Mouse (Mus musculus) heart, embryonic 10.5 days (tissue): Measurements from ENCODE around the gene Pcdh15. TPM values are rescaled to one million over a fixed set of nuclear protein-coding genes. Genes with fewer than 3 reads are reported as not detected.

Experiments used
- DNase-seq: peaks from one replicate; pipeline ENCODE4 v3.0.0-alpha.2; 2017; ENCODE audit warnings: low spot score
- H3K27ac ChIP-seq: fragments of 300-500 bp; sonication (generic); 2 replicates; pipeline ENCODE4 v1.5.1; 2016; ENCODE audit warnings: mild to moderate bottlenecking
- H3K27me3 ChIP-seq: fragments of 300-500 bp; sonication (generic); 2 replicates; pipeline ENCODE4 v1.6.1; 2016; ENCODE audit warnings: mild to moderate bottlenecking; ENCODE audit not compliant: poor library complexity, insufficient read depth, severe bottlenecking
- H3K36me3 ChIP-seq: fragments of 300-500 bp; sonication (generic); 2 replicates; pipeline ENCODE4 v1.6.1; 2016; ENCODE audit warnings: mild to moderate bottlenecking, moderate library complexity
- H3K4me1 ChIP-seq: fragments of 300-500 bp; sonication (generic); 2 replicates; pipeline ENCODE4 v1.6.1; 2016; ENCODE audit warnings: mild to moderate bottlenecking
- H3K4me3 ChIP-seq: fragments of 300-500 bp; sonication (generic); 2 replicates; pipeline ENCODE4 v1.5.1; 2016; ENCODE audit warnings: mild to moderate bottlenecking, moderate library complexity
- H3K9me3 ChIP-seq: fragments of 300-500 bp; sonication (generic); 2 replicates; pipeline ENCODE4 v1.6.1; 2016; ENCODE audit warnings: mild to moderate bottlenecking, moderate library complexity
- WGBS: fragments of 180-500 bp; shearing (Covaris S2); methylation state at CpG from one replicate; pipeline ENCODE4 v1.1.7; 2016; 5-methylcytosine and 5-hydroxymethylcytosine counted together
- polyA plus RNA-seq: library from polyadenylated mRNA; unstranded; fragments of >200 nt; fragmentation: Nextera tagmentation; extraction: Ambion mirVana; gene quantifications from 2 replicates; pipeline ENCODE4 v1.2.1, GENCODE M21; 2016

The Pcdh15 gene
- polyA plus RNA-seq, 1 experiment from 2014 or later = 0.78 TPM

DNA sequence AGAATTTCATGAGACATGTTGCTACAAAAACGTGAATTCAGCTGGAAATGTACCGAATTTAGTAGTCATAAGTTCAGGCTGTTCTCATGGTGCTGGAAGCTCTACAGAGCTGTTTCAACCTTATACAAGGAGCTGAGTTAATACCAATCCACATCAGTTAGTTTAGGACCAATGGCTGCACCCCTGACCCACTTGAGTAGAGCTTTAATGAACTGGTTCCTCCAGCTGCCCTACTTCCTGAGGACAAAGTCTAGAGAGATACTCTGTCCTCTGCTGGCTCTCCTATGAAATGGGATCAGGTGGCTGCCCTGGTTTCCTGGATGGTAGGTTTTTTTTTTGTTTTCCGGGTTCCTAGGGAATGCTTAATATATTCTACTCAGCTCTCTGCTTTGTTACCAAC lies 1030.0 kb downstream of the Pcdh15 start:
- 77% methylated on average over 3 of the region's 3 CpGs for WGBS
- no peak for DNase-seq
- no peaks in the 10 kb centered on the region for H3K27me3 ChIP-seq
- H3K36me3 ChIP-seq = no peaks in the 10 kb centered on the region
- H3K27ac ChIP-seq = no peak overlapping the region
- no peaks in the 10 kb centered on the region for H3K4me1 ChIP-seq
- H3K9me3 ChIP-seq = no peaks in the 10 kb centered on the region
- H3K4me3 ChIP-seq = no peak overlapping the region

- Histone ChIP-seq H3K9me3 (no peaks in the 10 kb centered on the region), H3K36me3 (no peaks in the 10 kb centered on the region), H3K27me3 (no peaks in the 10 kb centered on the region), H3K27ac (no peak overlapping the region), H3K4me3 (no peak overlapping the region), H3K4me1 (no peaks in the 10 kb centered on the region)
- DNase-seq = no peak
Observed at GRCm38 (mm10) chr10:74129665-74130064, 1030.5 kb downstream of the Pcdh15 start.

DNA sequence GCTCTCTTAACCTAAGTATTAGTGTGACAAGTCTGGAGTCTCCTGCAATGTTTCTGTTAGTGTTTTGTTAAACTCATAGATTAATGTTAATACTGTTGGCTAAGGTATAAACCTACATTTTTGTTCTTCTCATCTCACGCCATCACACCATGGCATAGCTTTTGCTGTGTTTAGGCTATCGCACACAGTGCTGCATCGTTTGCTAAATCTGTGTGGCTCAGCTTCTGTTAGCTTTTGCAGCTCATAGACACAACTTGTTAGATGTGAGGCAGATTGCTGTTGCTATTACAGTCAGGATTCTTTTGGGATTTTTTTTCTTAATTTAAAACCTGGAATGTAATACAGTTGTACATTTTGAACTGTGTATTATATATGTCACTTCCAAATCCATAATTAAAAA lies 1031.7 kb downstream of the Pcdh15 start:
- Histone ChIP-seq H3K27ac (no peak overlapping the region), H3K9me3 (no peaks in the 10 kb centered on the region), H3K36me3 (no peaks in the 10 kb centered on the region), H3K27me3 (no peaks in the 10 kb centered on the region), H3K4me3 (no peak overlapping the region), H3K4me1 (no peaks in the 10 kb centered on the region)
- DNase-seq = no peak
- 81% methylated on average over 3 of the region's 3 CpGs for WGBS

DNA sequence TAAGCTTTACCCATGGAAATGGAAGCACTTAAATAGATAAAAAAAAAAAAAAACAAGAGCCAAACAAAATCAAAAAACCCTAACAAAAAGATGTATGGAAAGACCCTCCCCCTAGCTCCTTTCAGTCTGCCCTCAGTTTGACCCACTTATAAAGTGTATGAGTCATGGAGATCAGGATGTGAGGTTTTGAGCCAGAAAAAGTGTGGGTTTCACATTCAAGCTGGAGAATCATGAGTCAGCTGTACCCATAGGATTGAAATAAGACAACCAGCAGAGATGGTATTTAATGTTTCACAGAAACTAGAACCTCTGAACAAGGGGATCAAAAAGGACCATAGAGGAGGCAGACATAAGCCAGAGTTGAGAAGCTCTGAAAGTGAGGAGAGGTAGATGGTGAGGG lies 1048.8 kb downstream of the Pcdh15 start:
- no peak overlapping the region for H3K4me3 ChIP-seq
- H3K36me3 ChIP-seq = no peaks in the 10 kb centered on the region
- no peaks in the 10 kb centered on the region for H3K4me1 ChIP-seq
- H3K9me3 ChIP-seq = no peaks in the 10 kb centered on the region
- H3K27ac ChIP-seq = no peak overlapping the region
- no peaks in the 10 kb centered on the region for H3K27me3 ChIP-seq
- DNase-seq = no peak

GRCm38 (mm10) chr10:74181921-74182320 lies 1082.8 kb downstream of the Pcdh15 start:
- no peak overlapping the region for H3K4me3 ChIP-seq
- DNase-seq = no peak
- H3K27ac ChIP-seq = no peak overlapping the region
- WGBS = 74% methylated on average over 3 of the region's 3 CpGs
- no peaks in the 10 kb centered on the region for H3K4me1 ChIP-seq
- no peaks in the 10 kb centered on the region for H3K9me3 ChIP-seq
- H3K36me3 ChIP-seq = no peaks in the 10 kb centered on the region
- no peaks in the 10 kb centered on the region for H3K27me3 ChIP-seq

DNA sequence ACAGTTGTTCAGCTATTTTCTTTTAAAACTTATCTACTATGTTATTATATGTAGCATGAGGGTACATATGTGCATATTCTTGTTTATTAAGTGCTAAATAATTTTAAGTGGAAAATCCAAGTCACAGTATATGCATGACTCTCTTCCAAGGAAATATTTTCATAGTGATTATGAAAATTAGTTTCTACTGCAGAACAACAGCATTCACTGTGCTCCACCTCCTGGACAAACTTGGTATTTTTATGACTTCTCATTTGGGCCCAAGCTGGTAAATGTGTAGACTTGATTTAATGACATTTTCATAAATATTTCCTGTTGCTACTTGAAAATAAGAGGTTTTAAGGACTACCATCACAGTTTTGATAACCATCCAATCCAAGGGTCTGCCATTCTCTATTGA lies 1104.5 kb downstream of the Pcdh15 start:
- Histone ChIP-seq H3K27me3 (no peaks in the 10 kb centered on the region), H3K4me1 (no peaks in the 10 kb centered on the region), H3K9me3 (no peaks in the 10 kb centered on the region), H3K36me3 (no peaks in the 10 kb centered on the region), H3K27ac (no peak overlapping the region), H3K4me3 (no peak overlapping the region)
- no peak for DNase-seq

GRCm38 (mm10) chr10:74217268-74217667 lies 1118.1 kb downstream of the Pcdh15 start:
- Histone ChIP-seq H3K4me1 (no peaks in the 10 kb centered on the region), H3K27me3 (no peaks in the 10 kb centered on the region), H3K9me3 (no peaks in the 10 kb centered on the region), H3K36me3 (no peaks in the 10 kb centered on the region), H3K27ac (no peak overlapping the region), H3K4me3 (no peak overlapping the region)
- 27% methylated on average over 1 of the region's 1 CpGs for WGBS
- no peak for DNase-seq

GRCm38 (mm10) chr10:74220439-74220838 lies 1121.3 kb downstream of the Pcdh15 start:
- DNase-seq = no peak
- Histone ChIP-seq H3K9me3 (no peaks in the 10 kb centered on the region), H3K4me1 (no peaks in the 10 kb centered on the region), H3K27ac (no peak overlapping the region), H3K4me3 (no peak overlapping the region), H3K36me3 (no peaks in the 10 kb centered on the region), H3K27me3 (no peaks in the 10 kb centered on the region)
- WGBS = 62% methylated on average over 2 of the region's 2 CpGs

DNA sequence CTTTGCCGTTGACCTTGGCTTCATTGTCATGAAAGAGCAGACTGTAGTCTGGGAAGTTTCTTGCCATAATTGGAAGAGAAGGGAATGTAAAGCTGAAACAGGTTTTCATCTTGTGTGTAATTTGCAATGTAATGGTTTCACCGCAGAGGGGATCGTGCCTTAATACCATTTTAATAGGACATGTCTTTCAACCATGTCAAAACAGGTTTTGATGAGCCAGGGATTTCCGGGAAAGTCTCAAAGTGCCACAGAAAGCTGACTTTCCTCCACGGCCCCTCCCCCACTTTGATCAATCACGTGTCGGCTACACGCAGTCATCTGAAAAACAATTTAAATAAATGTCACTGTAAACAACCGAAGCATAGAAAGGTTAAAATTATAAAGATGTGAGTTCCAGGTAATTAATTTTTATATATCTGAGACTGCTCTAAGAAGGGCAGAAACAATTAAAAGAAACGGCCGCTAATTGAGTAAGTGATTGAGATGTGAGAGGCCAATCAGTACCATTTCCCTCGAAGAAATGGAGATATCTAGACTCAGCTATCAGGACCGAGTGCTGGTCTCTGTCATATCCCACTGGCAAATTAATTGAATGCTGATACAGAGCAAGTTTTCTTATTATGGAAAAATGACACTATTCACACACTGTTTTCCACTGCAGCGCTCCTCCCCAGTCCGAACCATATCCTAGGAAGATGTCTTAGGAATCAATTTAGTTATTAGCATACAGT lies 1158.7 kb downstream of the Pcdh15 start:
- no peak for DNase-seq
- WGBS = 86% methylated on average over 15 of the region's 15 CpGs
- Histone ChIP-seq H3K27me3 (no peaks in the 10 kb centered on the region), H3K4me1 (no peaks in the 10 kb centered on the region), H3K9me3 (no peaks in the 10 kb centered on the region), H3K36me3 (no peaks in the 10 kb centered on the region), H3K27ac (no peak overlapping the region), H3K4me3 (no peak overlapping the region)

- Histone ChIP-seq H3K27ac (no peak overlapping the region), H3K27me3 (no peaks in the 10 kb centered on the region), H3K9me3 (no peaks in the 10 kb centered on the region), H3K4me3 (no peak overlapping the region), H3K36me3 (no peaks in the 10 kb centered on the region), H3K4me1 (no peaks in the 10 kb centered on the region)
- DNase-seq = no peak
Observed at GRCm38 (mm10) chr10:74258639-74259038, 1159.5 kb downstream of the Pcdh15 start.

DNA sequence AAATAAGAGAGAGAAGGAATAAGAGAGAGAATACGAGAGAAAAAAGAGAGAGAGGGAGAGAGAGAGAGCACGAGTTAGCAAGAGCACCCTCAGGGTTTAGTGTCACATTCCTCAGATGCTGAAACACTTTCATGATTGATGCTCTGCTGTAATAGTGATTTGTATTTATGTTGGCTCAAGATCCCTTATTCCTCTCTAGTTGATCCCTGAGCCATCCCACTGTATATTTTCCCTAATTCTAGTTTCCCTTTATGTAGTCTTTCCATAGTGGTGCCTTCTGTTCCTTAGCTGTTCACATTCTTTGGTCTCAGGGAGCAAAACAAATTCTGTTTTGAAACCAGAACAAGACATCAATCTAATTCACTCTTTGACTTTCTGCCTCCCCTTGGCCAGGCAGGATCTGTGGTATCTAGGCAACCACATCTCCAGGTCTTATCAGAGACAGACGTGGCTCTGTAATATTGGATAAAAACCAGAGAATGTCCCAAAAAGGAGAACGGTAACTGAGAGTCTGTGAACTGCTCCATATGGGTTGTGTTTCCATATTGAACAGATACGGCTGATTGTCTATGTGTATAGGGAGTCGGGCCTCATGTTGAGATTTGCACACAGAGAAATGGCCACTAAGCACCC lies 1170.6 kb downstream of the Pcdh15 start:
- H3K27me3 ChIP-seq = no peaks in the 10 kb centered on the region
- no peak overlapping the region for H3K27ac ChIP-seq
- no peak overlapping the region for H3K4me3 ChIP-seq
- WGBS = 55% methylated on average over 6 of the region's 6 CpGs
- no peaks in the 10 kb centered on the region for H3K4me1 ChIP-seq
- DNase-seq = no peak
- H3K36me3 ChIP-seq = no peaks in the 10 kb centered on the region
- H3K9me3 ChIP-seq = no peaks in the 10 kb centered on the region

DNA sequence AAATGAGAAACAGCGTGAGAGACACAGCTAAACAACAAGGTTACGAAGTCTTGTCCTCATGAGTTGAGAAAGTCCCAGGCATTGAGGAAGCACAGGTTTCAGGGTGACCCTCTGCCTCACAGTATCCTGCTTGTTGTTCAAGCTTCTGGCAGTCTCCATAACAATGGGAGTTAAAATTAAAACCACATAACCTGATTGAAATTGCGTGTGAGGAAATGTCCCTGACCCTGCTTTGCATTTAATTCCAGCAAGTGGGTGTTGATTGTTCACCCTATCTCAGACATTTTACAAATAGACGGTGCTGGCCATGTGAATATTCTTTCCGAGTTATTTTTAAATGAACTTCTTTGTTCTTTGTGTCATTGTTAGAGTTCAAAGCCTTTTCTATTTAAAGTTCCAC lies 1171.8 kb downstream of the Pcdh15 start:
- Histone ChIP-seq H3K27ac (no peak overlapping the region), H3K9me3 (no peaks in the 10 kb centered on the region), H3K4me3 (no peak overlapping the region), H3K4me1 (no peaks in the 10 kb centered on the region), H3K36me3 (no peaks in the 10 kb centered on the region), H3K27me3 (no peaks in the 10 kb centered on the region)
- 75% methylated on average over 5 of the region's 5 CpGs for WGBS
- DNase-seq = no peak

DNA sequence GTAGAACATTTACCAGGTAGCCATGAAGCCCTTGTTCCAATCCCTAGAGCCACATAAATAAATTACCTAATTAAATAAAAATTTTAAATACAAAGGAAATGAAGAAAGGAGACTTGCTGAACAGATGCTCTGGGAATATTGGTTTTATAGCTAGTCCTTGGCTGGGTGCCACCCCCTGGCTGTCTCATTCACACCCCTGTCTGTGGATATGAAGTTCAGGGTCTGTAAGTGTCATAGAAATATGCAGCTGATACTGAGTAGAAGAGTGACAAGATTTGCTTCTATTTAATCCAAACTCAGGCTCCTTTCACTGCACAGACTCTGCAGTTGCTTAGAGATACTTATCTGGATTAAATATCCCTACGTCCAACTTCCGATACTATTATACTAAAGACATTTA lies 1205.0 kb downstream of the Pcdh15 start:
- no peak overlapping the region for H3K4me3 ChIP-seq
- no peak for DNase-seq
- no peaks in the 10 kb centered on the region for H3K36me3 ChIP-seq
- H3K9me3 ChIP-seq = no peaks in the 10 kb centered on the region
- no peaks in the 10 kb centered on the region for H3K27me3 ChIP-seq
- no peak overlapping the region for H3K27ac ChIP-seq
- WGBS = 93% methylated on average over 2 of the region's 2 CpGs
- no peaks in the 10 kb centered on the region for H3K4me1 ChIP-seq
